Mouse (Mus musculus): ENCODE results near the gene Nfkbil1. TPM values are rescaled to one million over a fixed set of nuclear protein-coding genes. Genes with fewer than 3 reads are reported as not detected.

Nfkbil1 gene
- total RNA-seq, 2 experiments from 2014 or later, result 15.5 to 20.1 TPM

DNA sequence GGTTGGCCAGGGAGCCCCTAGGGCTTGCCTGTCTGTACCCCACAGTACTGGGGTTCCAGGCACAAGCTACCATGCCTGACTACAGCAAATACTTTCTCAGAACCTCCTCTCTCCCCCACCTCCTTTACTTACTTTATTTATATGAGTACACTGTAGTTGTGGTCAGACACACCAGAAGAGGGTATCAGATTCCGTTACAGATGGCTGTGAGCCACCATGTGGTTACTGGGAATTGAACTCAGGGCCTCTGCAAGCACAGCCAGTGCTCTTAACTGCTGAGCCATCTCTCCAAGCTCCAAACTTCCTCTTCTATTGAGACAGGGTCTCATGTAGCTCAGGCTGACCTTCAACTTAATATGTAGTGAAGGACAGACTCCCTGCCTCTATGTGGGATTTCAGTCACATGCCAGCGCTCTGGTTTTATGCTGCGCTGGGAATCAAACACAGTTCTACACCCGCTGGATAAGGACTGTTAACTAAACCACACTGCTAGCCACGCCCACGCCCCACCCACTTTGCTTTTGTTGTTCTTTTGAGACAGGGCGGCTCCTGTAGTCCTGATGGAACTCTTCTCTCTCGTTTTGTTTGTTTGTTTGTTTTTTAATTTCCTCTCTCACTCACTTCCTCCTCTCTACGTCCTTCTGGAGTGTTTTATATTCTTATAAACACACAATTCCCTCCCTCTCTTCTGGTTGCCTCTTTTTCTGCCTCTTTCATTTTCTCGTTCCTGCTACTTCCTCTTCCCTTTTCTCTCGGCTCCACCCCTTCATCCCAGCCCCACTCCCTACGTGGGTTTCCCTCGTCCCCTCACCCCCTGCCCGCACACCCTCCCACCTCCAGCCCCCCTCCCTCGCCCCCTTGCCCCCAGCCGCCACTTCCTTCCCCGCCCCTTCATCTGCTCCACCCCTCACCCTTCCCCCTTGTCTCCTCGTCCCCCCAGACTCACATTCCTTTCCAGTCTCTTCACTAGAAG, 49.7 kb downstream of the Nfkbil1 start:
- DNase-seq, result peak; percentile 86 to 89

DNA sequence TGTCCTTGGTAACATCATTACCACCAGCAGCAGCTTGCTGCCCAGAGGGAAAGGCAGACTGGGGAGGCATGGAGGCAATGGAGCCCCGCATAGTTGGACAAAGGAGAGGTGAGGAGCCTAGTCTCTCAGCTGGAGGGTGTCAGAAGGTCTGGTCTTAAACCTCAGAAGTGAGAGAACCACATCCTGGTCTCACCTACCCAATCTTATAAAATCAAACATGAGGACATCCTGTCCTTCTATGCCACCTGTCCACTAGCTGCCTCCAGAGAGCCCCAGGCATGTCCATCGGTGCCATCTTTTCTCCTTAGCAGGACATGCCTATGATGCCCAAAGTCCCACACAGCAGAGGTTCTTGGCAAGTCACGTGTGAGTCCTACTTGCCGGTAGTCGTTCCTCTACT, 55.5 kb downstream of the Nfkbil1 start:
- DNase-seq, result no peak

DNA sequence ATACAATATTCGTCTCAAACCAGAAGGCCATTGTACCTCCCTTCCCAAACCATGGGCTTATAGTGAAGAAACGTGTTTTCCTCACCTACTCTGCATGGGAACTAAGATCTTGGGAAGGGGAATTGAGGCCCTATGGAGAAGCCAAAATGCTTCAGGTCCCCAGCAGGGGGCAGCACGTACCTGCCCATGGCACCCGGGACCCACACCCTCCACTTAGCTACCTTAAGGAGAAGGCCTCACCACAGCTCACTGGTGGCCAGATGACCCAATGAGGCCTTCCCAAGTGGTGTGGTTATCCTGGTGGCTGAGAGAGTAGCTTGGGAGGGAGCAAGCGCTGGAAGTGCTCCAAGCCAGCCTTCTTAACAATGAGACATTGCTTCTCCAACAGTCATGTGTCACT, 57.1 kb downstream of the Nfkbil1 start:
- DNase-seq, result peak; percentile 85 to 92

- DNase-seq, result no peak
Observed at GRCm38 (mm10) chr17:35175968-35176367, 59.6 kb downstream of the Nfkbil1 start, which contains the start of gene Aif1. Gene Aif1 (minus strand): TSS chr17:35176068.

DNA sequence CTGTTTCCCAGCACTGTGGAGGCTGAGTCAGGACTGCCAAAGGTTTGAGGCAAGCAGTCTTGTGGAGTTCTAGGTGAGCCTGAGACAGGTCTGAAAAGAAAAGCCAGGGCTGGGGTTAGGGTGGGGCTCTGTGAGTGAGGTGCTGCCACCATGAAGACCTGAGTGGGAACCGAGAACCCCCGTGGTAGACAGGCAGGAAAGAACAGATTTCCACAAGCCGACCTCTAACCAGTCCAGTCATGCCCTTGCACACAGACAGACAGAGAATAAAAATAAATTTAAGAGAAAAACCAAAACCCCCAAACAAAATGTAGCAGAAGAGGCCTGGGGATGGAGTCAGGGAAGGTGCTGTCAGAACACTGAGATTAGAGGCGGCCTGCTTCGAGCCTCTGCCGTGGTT, 60.2 kb downstream of the Nfkbil1 start:
- no peak for DNase-seq

DNA sequence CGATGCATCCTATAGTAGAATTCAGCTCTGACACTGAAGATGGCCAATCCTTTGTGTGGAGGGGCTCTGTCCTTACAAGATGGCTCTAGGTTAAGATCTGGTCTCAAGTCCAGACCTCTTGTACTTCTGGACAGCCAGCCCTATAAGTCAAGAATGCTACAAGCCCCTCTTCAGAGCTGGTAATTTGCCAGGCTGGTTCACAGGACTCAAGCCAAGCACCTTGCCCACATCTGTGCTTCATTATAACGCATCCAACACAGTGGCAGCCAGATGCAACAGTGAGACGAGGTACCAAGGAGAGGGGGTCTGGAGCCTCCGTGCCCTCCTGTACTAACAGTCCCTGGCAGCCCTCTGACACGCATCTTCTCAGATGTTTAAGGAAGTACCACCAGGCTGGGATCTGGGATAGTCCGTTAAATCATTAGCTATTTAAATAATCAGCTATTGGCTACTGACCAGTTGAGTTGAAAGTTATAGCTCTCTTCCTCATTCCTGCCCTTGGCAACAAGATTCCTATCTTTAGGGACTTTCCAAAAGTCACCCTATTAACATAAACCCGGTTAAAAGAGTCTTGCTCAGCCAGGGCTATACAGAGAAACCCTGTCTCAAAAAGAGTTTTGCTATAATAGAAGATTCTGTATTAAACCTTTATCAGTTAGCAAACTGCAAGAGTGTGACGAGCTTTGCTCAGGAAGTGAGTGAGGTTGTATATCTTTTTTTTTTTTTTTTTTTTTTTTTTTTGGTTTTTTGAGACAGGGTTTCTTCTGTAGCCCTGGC, 61.2 kb downstream of the Nfkbil1 start:
- DNase-seq, result no peak

- DNase-seq, result no peak
Observed at GRCm38 (mm10) chr17:35173329-35173728, 62.3 kb downstream of the Nfkbil1 start.

DNA sequence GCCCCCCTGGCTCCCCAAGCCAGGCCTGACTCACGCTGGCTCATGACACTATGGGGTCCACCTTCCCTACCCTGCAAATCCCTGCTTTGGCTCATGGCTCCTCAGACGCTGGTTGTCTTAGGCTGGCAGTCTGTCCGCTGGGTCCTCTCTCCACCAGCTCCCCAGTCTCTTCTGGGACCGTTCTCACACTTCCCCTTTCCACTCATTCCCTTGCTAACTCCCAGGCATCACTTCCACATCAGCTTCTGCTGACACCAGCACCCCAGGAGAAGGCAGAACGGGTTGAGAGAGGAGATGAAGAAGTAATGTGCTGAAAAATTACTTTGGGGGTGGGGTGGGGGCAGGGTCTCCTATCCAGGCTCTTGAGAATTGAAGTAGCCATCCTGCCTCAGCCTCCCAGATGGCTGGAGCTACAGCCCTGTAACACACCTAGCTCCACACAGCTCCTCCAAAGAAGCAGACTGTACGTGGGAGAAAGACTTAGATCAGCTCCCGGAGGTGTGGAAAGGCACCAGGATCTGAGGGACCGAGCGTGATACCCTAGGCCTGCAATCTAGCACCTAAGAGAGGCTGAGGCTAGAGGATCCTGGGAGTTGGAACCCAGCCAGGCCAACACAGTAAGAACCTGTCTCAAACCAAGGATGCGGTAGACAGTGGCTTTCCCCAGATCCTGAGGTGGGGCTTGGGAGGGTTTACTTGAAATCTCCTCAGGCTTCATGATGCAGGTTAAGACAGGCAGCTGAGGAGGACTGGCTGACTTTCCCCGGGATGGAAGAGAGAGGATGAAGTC, 63.0 kb downstream of the Nfkbil1 start:
- no peak for DNase-seq

Small RNAs within 50 kb of the gene (microRNA-seq; reads per million reads assigned to microRNA genes)
- not detected for gene Mir6973a
- not detected for gene Mir6974
- gene Mir6975, result 0.75 reads per million
- gene Mir8094, result 0.75 reads per million

Other genes starting within 250 kb of the Nfkbil1 start
- gene Vars, start 234.8 kb downstream of the Nfkbil1 start, total RNA-seq (2021), result 10 to 100 TPM; 61.5 to 62.9 TPM
- gene Vwa7, start 219.2 kb downstream of the Nfkbil1 start, total RNA-seq (2021), result under 1 TPM; 0.53 to 0.59 TPM
- gene Sapcd1, start 207.8 kb downstream of the Nfkbil1 start, total RNA-seq (2021), result 1 to 10 TPM in 1 of 2 experiments, under 1 TPM in 1; 0.82 to 1.3 TPM
- 1 to 10 TPM in 1 of 2 experiments, under 1 TPM in 1; 0.95 to 1.6 TPM for gene Msh5, start 189.0 kb downstream of the Nfkbil1 start, total RNA-seq (2021)
- 100 to 1,000 TPM in 1 of 2 experiments, 10 to 100 TPM in 1; 83.6 to 109 TPM for gene Clic1, start 185.8 kb downstream of the Nfkbil1 start, total RNA-seq (2021)
- gene Ddah2, start 176.8 kb downstream of the Nfkbil1 start, total RNA-seq (2021), result 10 to 100 TPM; 16.1 to 18.2 TPM
- under 1 TPM in 1 of 2 experiments, not detected in 1; 0.56 TPM for gene Ly6g6c, start 170.4 kb downstream of the Nfkbil1 start, total RNA-seq (2021)
- gene Mpig6b, start 169.6 kb downstream of the Nfkbil1 start, total RNA-seq (2021), result not detected
- gene Ly6g6e, start 158.9 kb downstream of the Nfkbil1 start, total RNA-seq (2021), result under 1 TPM in 1 of 2 experiments, not detected in 1; 0.50 TPM
- gene Ly6g6d, start 157.7 kb downstream of the Nfkbil1 start, total RNA-seq (2021), result under 1 TPM in 1 of 2 experiments, not detected in 1; 0.43 TPM
- not detected for gene Ly6g6f, start 150.2 kb downstream of the Nfkbil1 start, total RNA-seq (2021)
- gene Abhd16a, start 146.5 kb downstream of the Nfkbil1 start, total RNA-seq (2021), result 10 to 100 TPM; 73.9 to 89.4 TPM
- not detected for gene Ly6g5c, start 127.5 kb downstream of the Nfkbil1 start, total RNA-seq (2021)
- under 1 TPM; 0.26 to 0.43 TPM for gene Ly6g5b, start 120.4 kb downstream of the Nfkbil1 start, total RNA-seq (2021)
- 10 to 100 TPM; 11.1 to 12.1 TPM for gene Gpank1, start 114.3 kb downstream of the Nfkbil1 start, total RNA-seq (2021)
- gene Csnk2b, start 113.7 kb downstream of the Nfkbil1 start, total RNA-seq (2021), result 100 to 1,000 TPM; 207 to 209 TPM
- 10 to 100 TPM; 25.0 to 29.5 TPM for gene D17H6S53E, start 109.4 kb downstream of the Nfkbil1 start, total RNA-seq (2021)
- not detected for gene Apom, start 103.7 kb downstream of the Nfkbil1 start, total RNA-seq (2021)
- 100 to 1,000 TPM; 372 to 389 TPM for gene Bag6, start 100.6 kb downstream of the Nfkbil1 start, total RNA-seq (2021)
- gene Prrc2a, start 70.9 kb downstream of the Nfkbil1 start, total RNA-seq (2021), result 100 to 1,000 TPM; 212 to 261 TPM
- gene Aif1, start 59.7 kb downstream of the Nfkbil1 start, total RNA-seq (2021), result 1 to 10 TPM; 3.8 to 4.4 TPM
- gene Lst1, start 47.4 kb downstream of the Nfkbil1 start, total RNA-seq (2021), result 1 to 10 TPM; 4.4 to 4.8 TPM
- 1 to 10 TPM in 1 of 2 experiments, under 1 TPM in 1; 0.89 to 6.6 TPM for gene Ltb, start 41.4 kb downstream of the Nfkbil1 start, total RNA-seq (2021)
- under 1 TPM; 0.23 to 0.36 TPM for gene Tnf, start 33.8 kb downstream of the Nfkbil1 start, total RNA-seq (2021)
- under 1 TPM; 0.36 to 0.40 TPM for gene Lta, start 30.4 kb downstream of the Nfkbil1 start, total RNA-seq (2021)
- gene Gm16181, start 15.0 kb downstream of the Nfkbil1 start, total RNA-seq (2021), result not detected
- gene Atp6v1g2, start 2.1 kb downstream of the Nfkbil1 start, total RNA-seq (2021), result 1 to 10 TPM; 4.8 to 6.7 TPM
- 100 to 1,000 TPM; 199 to 225 TPM for gene Ddx39b, start 6.0 kb upstream of the Nfkbil1 start, total RNA-seq (2021)
- gene H2-D1, start 26.9 kb upstream of the Nfkbil1 start, total RNA-seq (2021), result 100 to 1,000 TPM; 170 to 266 TPM
- gene H2-Q1, start 84.6 kb upstream of the Nfkbil1 start, total RNA-seq (2021), result 1 to 10 TPM; 3.3 to 4.5 TPM
- 1 to 10 TPM; 1.4 to 1.9 TPM for gene H2-Q2, start 106.5 kb upstream of the Nfkbil1 start, total RNA-seq (2021)
- gene H2-Q4, start 143.8 kb upstream of the Nfkbil1 start, total RNA-seq (2021), result 10 to 100 TPM; 24.9 to 29.1 TPM
- gene H2-Q6, start 189.1 kb upstream of the Nfkbil1 start, total RNA-seq (2021), result 1 to 10 TPM; 2.4 to 6.2 TPM
- 1 to 10 TPM; 3.8 to 7.4 TPM for gene H2-Q7, start 203.4 kb upstream of the Nfkbil1 start, total RNA-seq (2021)
- 1 to 10 TPM; 7.5 to 8.7 TPM for gene H2-Q10, start 234.3 kb upstream of the Nfkbil1 start, total RNA-seq (2021)

Measured in adrenal gland, postnatal 36 days (tissue).